Mouse (Mus musculus) hindbrain, embryonic 11.5 days (tissue): ENCODE data around the gene Tmem50a. TPM values are rescaled to one million over a fixed set of nuclear protein-coding genes. Genes with fewer than 3 reads are reported as not detected.

Experiments
- ATAC-seq: fragments of 200-750 bp; cut with Nextera tagmentation; 2 replicates; pipeline ENCODE4 v1.8.0; 2017; ENCODE audit warnings: mild to moderate bottlenecking, moderate TSS enrichment, moderate library complexity; ENCODE audit not compliant: low FRiP score
- DNase-seq: peaks from one replicate; pipeline ENCODE4 v3.0.0-alpha.2; 2015; ENCODE audit warnings: low spot score
- H3K27ac ChIP-seq: fragments of 300-500 bp; sonication (generic); 2 replicates; pipeline ENCODE4 v1.5.1; 2014; ENCODE audit warnings: mild to moderate bottlenecking, low read depth, low read length
- H3K27me3 ChIP-seq: fragments of 300-500 bp; sonication (generic); 2 replicates; pipeline ENCODE4 v1.6.1; 2014; ENCODE audit warnings: mild to moderate bottlenecking, low read length, moderate library complexity, mixed read lengths; ENCODE audit not compliant: control insufficient read depth, insufficient read depth
- H3K36me3 ChIP-seq: fragments of 300-500 bp; sonication (generic); 2 replicates; pipeline ENCODE4 v1.6.1; 2014; ENCODE audit warnings: mild to moderate bottlenecking, low read length, moderate library complexity, mixed read lengths; ENCODE audit not compliant: control insufficient read depth, insufficient read depth
- H3K4me1 ChIP-seq: fragments of 300-500 bp; sonication (generic); replicated peaks from 2 replicates; pipeline ENCODE4 v1.6.1; 2014; ENCODE audit warnings: low read length, mixed read lengths; ENCODE audit not compliant: control insufficient read depth, insufficient read depth
- H3K4me2 ChIP-seq: fragments of 300-500 bp; sonication (generic); replicated peaks from 2 replicates; pipeline ENCODE4 v1.6.1; 2014; ENCODE audit warnings: mild to moderate bottlenecking, low read depth, low read length
- H3K4me3 ChIP-seq: fragments of 300-500 bp; sonication (generic); 2 replicates; pipeline ENCODE4 v1.5.1; 2014; ENCODE audit warnings: low read depth, low read length
- H3K9ac ChIP-seq: fragments of 300-500 bp; sonication (generic); 2 replicates; pipeline ENCODE4 v1.6.1; 2014; ENCODE audit warnings: low read depth, low read length
- H3K9me3 ChIP-seq: fragments of 300-500 bp; sonication (generic); 2 replicates; pipeline ENCODE4 v1.6.1; 2016; ENCODE audit warnings: low read length; ENCODE audit not compliant: control insufficient read depth
- WGBS: fragments of 180-500 bp; shearing (Covaris S2); extraction: QIAGEN DNeasy Blood & Tissue Kit; methylation state at CpG from one replicate; pipeline ENCODE4 v1.1.7; 2014; 5-methylcytosine and 5-hydroxymethylcytosine counted together
- polyA plus RNA-seq: library from polyadenylated mRNA; unstranded; fragments of >200 nt; fragmentation: Nextera tagmentation; extraction: Ambion mirVana; gene quantifications from 2 replicates; pipeline ENCODE4 v1.2.1, GENCODE M21; 2014

Tmem50a gene
- polyA plus RNA-seq: 153 and 167 TPM in 2 replicates

GRCm38 (mm10) chr4:134914864-134915209 is at the start of gene Tmem50a:
Gene Tmem50a (minus strand): TSS chr4:134915024.
- H3K36me3 ChIP-seq: no peaks in the 10 kb centered on the region
- H3K4me1 ChIP-seq: 0 out of 2 replicates have a peak, but pooled peaks cover 3% of the 10 kb centered on the region
- WGBS: under 1% methylated on average over 25 of the region's 25 CpGs
- H3K4me3 ChIP-seq: peak within 1 kb of the TSS; percentile 90
- no peaks in the 10 kb centered on the region for H3K9me3 ChIP-seq
- peak within 1 kb of the TSS; percentile 86 for H3K9ac ChIP-seq
- H3K27me3 ChIP-seq: no peaks in the 10 kb centered on the region
- ATAC-seq: peak; percentile 88
- H3K4me2 ChIP-seq: peak within 1 kb of the TSS; percentile 55
- peak within 1 kb of the TSS; percentile 86 for H3K27ac ChIP-seq
- DNase-seq: peak; percentile 96

GRCm38 (mm10) chr4:134963021-134963776 is 48.4 kb upstream of the Tmem50a start:
- DNase-seq (peak; percentile 81), ATAC-seq (no peak)
- Histone ChIP-seq H3K9ac (no peak overlapping the region), H3K4me2 (no peak overlapping the region), H3K9me3 (no peaks in the 10 kb centered on the region), H3K4me1 (no peaks in the 10 kb centered on the region), H3K27me3 (no peaks in the 10 kb centered on the region), H3K36me3 (no peaks in the 10 kb centered on the region), H3K27ac (no peak overlapping the region), H3K4me3 (no peak overlapping the region)
- 23% methylated on average over 19 of the region's 19 CpGs for WGBS

GRCm38 (mm10) chr4:134956328-134956727 is 41.5 kb upstream of the Tmem50a start:
- no peaks in the 10 kb centered on the region for H3K36me3 ChIP-seq
- no peak for ATAC-seq
- 32% methylated on average over 3 of the region's 3 CpGs for WGBS

GRCm38 (mm10) chr4:134955845-134956244 is 41.0 kb upstream of the Tmem50a start:
- 87% methylated on average over 3 of the region's 3 CpGs for WGBS
- DNase-seq: no peak
- ATAC-seq: no peak
- Histone ChIP-seq H3K4me1 (0 out of 2 replicates have a peak, but pooled peaks cover 2% of the 10 kb centered on the region), H3K4me3 (no peak overlapping the region), H3K36me3 (no peaks in the 10 kb centered on the region), H3K27me3 (no peaks in the 10 kb centered on the region; the same call in 1 of the 2 replicates), H3K9ac (no peak overlapping the region), H3K9me3 (no peaks in the 10 kb centered on the region), H3K27ac (no peak overlapping the region), H3K4me2 (no peak overlapping the region)

More at GRCm38 (mm10) chr4:134956328-134956727, 41.5 kb upstream of the Tmem50a start:
- DNase-seq: peak; percentile 78
- Histone ChIP-seq H3K27ac (no peak overlapping the region), H3K4me1 (0 out of 2 replicates have a peak, but pooled peaks cover 2% of the 10 kb centered on the region), H3K9ac (no peak overlapping the region), H3K4me2 (no peak overlapping the region), H3K9me3 (no peaks in the 10 kb centered on the region), H3K27me3 (no peaks in the 10 kb centered on the region; the same call in 1 of the 2 replicates), H3K4me3 (no peak overlapping the region)

- DNase-seq (no peak), ATAC-seq (no peak)
- no peaks in the 10 kb centered on the region for H3K36me3 ChIP-seq
- no peaks in the 10 kb centered on the region; the same call in 1 of the 2 replicates for H3K27me3 ChIP-seq
- no peak overlapping the region for H3K4me3 ChIP-seq
- no peak overlapping the region for H3K27ac ChIP-seq
- 0 out of 2 replicates have a peak, but pooled peaks cover 2% of the 10 kb centered on the region for H3K4me1 ChIP-seq
- 81% methylated on average over 2 of the region's 2 CpGs for WGBS
- H3K4me2 ChIP-seq: no peak overlapping the region
- no peaks in the 10 kb centered on the region for H3K9me3 ChIP-seq
- no peak overlapping the region for H3K9ac ChIP-seq
These were observed 40.4 kb upstream of the Tmem50a start for GRCm38 (mm10) chr4:134955196-134955595.

GRCm38 (mm10) chr4:134954461-134954860 is 39.6 kb upstream of the Tmem50a start:
- 33% methylated on average over 15 of the region's 15 CpGs for WGBS
- Histone ChIP-seq H3K9ac (no peak overlapping the region), H3K4me2 (no peak overlapping the region), H3K27me3 (no peaks in the 10 kb centered on the region; the same call in 1 of the 2 replicates), H3K27ac (no peak overlapping the region), H3K4me3 (no peak overlapping the region), H3K9me3 (no peaks in the 10 kb centered on the region), H3K36me3 (no peaks in the 10 kb centered on the region), H3K4me1 (0 out of 2 replicates have a peak, but pooled peaks cover 2% of the 10 kb centered on the region)
- DNase-seq: no peak
- ATAC-seq: no peak

GRCm38 (mm10) chr4:134950518-134951091 is 35.8 kb upstream of the Tmem50a start:
- DNase-seq: peak; percentile 57
- H3K4me3 ChIP-seq: no peak overlapping the region
- ATAC-seq: peak; percentile 47; the same call in 1 of the 2 replicates
- no peaks in the 10 kb centered on the region for H3K9me3 ChIP-seq
- H3K4me1 ChIP-seq: 0 out of 2 replicates have a peak, but pooled peaks cover 2% of the 10 kb centered on the region
- no peaks in the 10 kb centered on the region; the same call in 1 of the 2 replicates for H3K27me3 ChIP-seq
- H3K4me2 ChIP-seq: no peak overlapping the region
- 36% methylated on average over 11 of the region's 11 CpGs for WGBS
- 0 out of 2 replicates have a peak overlapping the region, but pooled peaks have one; percentile 17 for H3K27ac ChIP-seq
- H3K9ac ChIP-seq: no peak overlapping the region
- no peaks in the 10 kb centered on the region for H3K36me3 ChIP-seq

- Histone ChIP-seq H3K4me3 (no peak overlapping the region), H3K27ac (no peak overlapping the region), H3K4me2 (peak overlapping the region; percentile 29), H3K4me1 (no peaks in the 10 kb centered on the region), H3K27me3 (peaks cover 2% of the 10 kb centered on the region), H3K36me3 (no peaks in the 10 kb centered on the region), H3K9me3 (no peaks in the 10 kb centered on the region), H3K9ac (no peak overlapping the region)
- WGBS: 20% methylated on average over 17 of the region's 17 CpGs
- peak; percentile 84 for DNase-seq
- ATAC-seq: no peak
These were observed 31.4 kb upstream of the Tmem50a start for GRCm38 (mm10) chr4:134946024-134946744.
